Mouse (Mus musculus) ovary, postnatal 14 days (tissue): ENCODE data around the gene Olfr612.
"Not testable (repeated sequence)": the region's sequence is repeated elsewhere in the genome, so short reads cannot be mapped to it uniquely, and the experiment has no call there.

Experiments
- DNase-seq: peaks from one replicate; pipeline ENCODE4 v3.0.0; 2022; ENCODE audit warnings: low spot score

The Olfr612 gene

DNA sequence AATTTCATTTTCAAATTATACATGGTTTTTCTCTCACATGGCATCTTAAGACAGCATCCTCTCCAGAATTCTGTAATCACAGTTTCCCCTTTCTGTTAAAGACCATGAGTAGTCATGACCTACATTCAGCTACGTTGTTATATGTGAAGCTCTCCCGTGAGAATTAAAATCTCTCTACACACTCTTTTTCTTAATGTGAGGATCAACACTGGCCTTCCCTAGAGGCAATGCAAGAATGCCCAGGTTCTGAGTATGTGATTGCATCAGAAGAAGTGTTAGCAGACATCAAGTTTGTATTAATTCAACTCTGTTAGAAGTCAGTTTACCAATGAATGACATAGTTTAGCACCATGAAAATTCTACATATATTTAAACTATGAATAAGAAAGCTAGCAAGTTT is at the start of gene Olfr612:
Olfr612 (minus strand) TSS at position 101 of the 400 bp plus-strand sequence.
- DNase-seq, result not testable (repeated sequence)

DNA sequence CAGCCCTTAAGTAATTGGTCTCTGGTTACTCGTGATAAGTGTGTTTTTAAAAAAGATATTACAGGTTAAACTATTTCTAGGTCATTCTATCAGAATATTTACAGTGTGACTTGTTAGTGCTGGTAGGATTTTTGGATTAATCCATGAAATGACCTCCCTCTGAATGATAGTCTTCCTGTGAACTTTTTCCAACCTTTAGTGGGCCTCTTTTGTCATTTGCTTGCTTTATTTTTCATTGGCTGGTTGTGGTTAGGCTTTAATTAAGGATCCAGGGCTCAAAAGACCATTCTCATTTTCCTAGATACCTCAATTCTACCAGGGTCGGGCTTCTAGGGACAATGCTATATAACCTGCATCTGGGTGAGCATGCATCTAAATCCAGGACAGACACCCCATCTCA is 47.3 kb upstream of the Olfr612 start, which contains the start of gene Olfr618:
Olfr618 (plus strand) TSS at position 301 of the 400 bp plus-strand sequence.
- DNase-seq, result no peak

DNA sequence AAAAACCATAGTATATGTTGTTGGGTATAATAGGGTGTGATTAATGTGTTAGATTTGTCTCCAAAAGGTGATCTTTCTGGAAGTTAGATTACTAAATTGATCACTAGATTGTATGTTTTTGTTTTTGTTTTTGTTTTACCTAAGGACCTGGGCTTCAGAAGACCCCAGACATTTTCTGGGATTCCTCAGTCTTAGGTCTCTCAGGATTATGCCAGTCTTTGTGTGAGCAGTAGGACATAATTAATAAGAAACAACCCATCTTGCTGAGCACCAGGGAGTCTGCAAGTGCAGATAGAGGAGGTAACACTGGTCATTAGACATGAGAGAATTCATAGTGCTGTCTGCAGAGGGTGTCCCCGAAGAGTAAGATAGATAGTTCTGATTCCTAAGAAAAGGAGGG is 30.2 kb upstream of the Olfr612 start, which contains the start of gene Olfr617:
Olfr617 (plus strand) TSS at position 301 of the 400 bp plus-strand sequence.
- DNase-seq, result no peak

DNA sequence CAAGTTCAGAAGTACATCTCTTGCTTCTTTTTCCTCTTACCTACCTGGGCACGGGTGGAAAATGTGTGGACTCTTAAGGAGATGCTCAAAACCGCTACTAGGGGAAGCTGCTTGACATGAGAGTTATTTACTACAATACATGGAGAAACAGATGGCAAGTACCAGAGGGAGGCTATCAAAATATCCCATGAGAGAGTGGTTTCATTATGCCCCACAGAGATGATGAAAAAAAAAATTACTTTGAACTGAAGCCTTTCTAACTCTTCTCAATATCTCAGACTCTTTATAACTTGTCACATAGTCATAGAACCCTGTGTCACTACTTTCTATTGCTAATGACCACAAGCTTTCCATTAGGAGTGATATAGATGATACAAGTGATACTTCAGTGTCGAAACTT is 26.5 kb upstream of the Olfr612 start, which contains the start of gene Olfr616:
Olfr616 (minus strand) TSS at position 101 of the 400 bp plus-strand sequence.
- DNase-seq, result no peak

DNA sequence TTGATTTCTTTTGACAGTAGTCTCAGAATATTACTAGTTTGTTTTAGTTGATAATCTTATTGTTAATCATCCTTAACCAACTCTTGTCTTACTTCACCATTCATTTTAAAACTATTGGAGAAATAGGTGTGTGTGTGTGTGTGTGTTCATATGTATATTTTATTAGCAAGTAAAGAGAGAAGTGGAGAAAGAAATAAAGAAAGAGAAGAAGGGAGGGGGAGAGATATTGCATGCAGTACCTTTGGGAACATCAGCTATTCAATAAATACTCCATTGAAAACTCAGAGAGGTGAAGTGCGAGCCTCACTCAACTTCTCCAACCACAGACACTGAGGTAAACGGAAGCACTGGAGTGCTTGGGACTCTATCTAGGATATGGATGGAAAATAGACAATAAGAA is 13.3 kb upstream of the Olfr612 start, which contains the start of gene Olfr615:
Olfr615 (plus strand) TSS at position 301 of the 400 bp plus-strand sequence.
- no peak for DNase-seq

DNA sequence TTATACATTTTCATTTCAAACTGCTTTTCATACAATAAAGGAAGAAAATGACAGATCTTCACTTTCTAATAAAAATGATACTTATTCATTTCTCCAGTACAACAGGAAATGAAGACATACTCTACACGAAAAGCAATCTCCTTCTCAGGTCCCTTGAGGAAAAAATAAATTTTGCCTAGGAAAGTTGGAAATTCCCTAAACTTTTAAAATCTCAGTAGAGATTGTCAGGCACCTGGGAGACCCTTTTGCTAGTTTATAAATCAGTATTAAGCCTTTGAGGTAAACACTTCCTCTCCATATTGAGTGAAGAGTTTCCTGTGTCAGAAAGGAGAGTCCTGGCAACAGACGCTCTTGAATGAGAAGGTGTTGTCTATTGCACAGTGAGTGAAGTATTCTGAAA is 5.3 kb upstream of the Olfr612 start, which contains the start of gene Olfr613:
Olfr613 (plus strand) TSS at position 301 of the 400 bp plus-strand sequence.
- no peak for DNase-seq

DNA sequence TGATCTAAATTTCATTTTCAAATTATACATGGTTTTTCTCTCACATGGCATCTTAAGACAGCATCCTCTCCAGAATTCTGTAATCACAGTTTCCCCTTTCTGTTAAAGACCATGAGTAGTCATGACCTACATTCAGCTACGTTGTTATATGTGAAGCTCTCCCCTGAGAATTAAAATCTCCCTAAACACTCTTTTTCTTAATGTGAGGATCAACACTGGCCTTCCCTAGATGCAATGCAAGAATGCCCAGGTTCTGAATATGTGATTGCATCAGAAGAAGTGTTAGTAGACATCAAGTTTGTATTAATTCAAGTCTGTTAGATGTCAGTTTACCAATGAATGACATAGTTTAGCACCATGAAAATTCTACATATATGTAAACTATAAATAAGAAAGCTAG is 21.8 kb downstream of the Olfr612 start, which contains the start of gene Olfr611:
Olfr611 (minus strand) TSS at position 101 of the 400 bp plus-strand sequence.
- not testable (repeated sequence) for DNase-seq

DNA sequence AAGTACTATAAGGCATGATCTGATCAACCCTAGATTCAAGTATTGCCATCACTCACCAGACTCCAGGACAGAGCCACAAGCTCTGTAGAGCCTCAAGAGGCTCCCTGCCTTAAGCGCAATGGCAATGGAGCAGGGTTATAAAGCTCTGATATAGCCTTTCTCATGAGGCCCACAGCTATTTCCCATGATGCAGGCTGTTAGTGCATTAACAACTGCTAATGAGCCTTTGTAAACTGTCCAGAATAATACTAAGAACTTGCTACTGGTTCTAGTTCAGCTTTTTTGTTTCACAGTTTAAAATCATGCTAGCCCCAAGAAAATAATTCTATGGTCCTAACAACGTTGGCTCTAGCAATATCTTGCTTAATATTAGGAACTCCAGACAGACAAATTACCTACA is 30.5 kb downstream of the Olfr612 start, which contains the start of gene Olfr610:
Olfr610 (minus strand) TSS at position 101 of the 400 bp plus-strand sequence.
- no peak for DNase-seq

DNA sequence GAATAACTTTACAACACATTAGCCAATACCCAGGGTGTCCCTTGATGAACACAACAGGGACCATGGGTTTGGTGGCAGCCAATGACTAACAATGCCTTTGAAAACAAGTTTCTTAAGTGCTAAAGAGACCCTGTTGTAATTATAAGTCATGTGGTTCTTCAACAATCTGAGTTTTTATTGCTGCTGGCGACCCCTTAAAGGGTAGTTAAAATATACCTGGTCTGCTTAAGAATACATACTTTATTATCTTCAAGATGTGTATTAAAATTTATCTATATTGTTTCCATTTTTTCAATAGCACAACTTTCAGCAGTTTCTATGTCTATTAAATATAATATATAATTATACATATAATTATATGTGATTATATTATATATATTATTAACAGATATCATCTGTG is 44.6 kb downstream of the Olfr612 start, which contains the start of gene Olfr609:
Olfr609 (minus strand) TSS at position 101 of the 400 bp plus-strand sequence.
- no peak for DNase-seq
